Mouse (Mus musculus) kidney, embryonic 14.5 days (tissue): Measurements from ENCODE around the gene Tbc1d10c. TPM values are rescaled to one million over a fixed set of nuclear protein-coding genes. Genes with fewer than 3 reads are reported as not detected.
A peak's percentile ranks its signal among the peaks of the same experiment; 100 is the strongest.

Source experiments
- ATAC-seq: fragments of 200-750 bp; cut with Nextera tagmentation; 2 replicates; pipeline ENCODE4 v1.8.0; 2017; ENCODE audit warnings: moderate number of reproducible peaks, mild to moderate bottlenecking, moderate TSS enrichment, moderate library complexity; ENCODE audit not compliant: low FRiP score, low TSS enrichment
- H3K27ac ChIP-seq: fragments of 300-500 bp; sonication (generic); 2 replicates; pipeline ENCODE4 v1.5.1; 2014; ENCODE audit warnings: low read depth, mild to moderate bottlenecking, low read length, moderate library complexity, mixed read lengths
- H3K27me3 ChIP-seq: fragments of 300-500 bp; sonication (generic); 2 replicates; pipeline ENCODE4 v1.6.1; 2014; ENCODE audit warnings: mild to moderate bottlenecking, low read length; ENCODE audit not compliant: control insufficient read depth, insufficient read depth
- H3K36me3 ChIP-seq: fragments of 300-500 bp; sonication (generic); 2 replicates; pipeline ENCODE4 v1.6.1; 2014; ENCODE audit warnings: low read length, mixed read lengths; ENCODE audit not compliant: control insufficient read depth, insufficient read depth
- H3K4me1 ChIP-seq: fragments of 300-500 bp; sonication (generic); 2 replicates; pipeline ENCODE4 v1.6.1; 2014; ENCODE audit warnings: low read length, mixed read lengths; ENCODE audit not compliant: control insufficient read depth, insufficient read depth
- H3K4me2 ChIP-seq: fragments of 300-500 bp; sonication (generic); replicated peaks from 2 replicates; pipeline ENCODE4 v1.6.1; 2014; ENCODE audit warnings: low read depth, mild to moderate bottlenecking, low read length
- H3K4me3 ChIP-seq: fragments of 300-500 bp; sonication (generic); 2 replicates; pipeline ENCODE4 v1.5.1; 2014; ENCODE audit warnings: mild to moderate bottlenecking, low read length
- H3K9ac ChIP-seq: fragments of 300-500 bp; sonication (generic); 2 replicates; pipeline ENCODE4 v1.6.1; 2014; ENCODE audit warnings: low read depth, mild to moderate bottlenecking, low read length, moderate library complexity
- H3K9me3 ChIP-seq: fragments of 300-500 bp; sonication (generic); 2 replicates; pipeline ENCODE4 v1.6.1; 2016; ENCODE audit warnings: low read length; ENCODE audit not compliant: control insufficient read depth
- WGBS: fragments of 180-500 bp; shearing (Covaris S2); extraction: QIAGEN DNeasy Blood & Tissue Kit; methylation state at CpG from one replicate; pipeline ENCODE4 v1.1.7; 2014; 5-methylcytosine and 5-hydroxymethylcytosine counted together
- polyA plus RNA-seq: library from polyadenylated mRNA; unstranded; fragments of >200 nt; fragmentation: Nextera tagmentation; extraction: Ambion mirVana; gene quantifications from 2 replicates; pipeline ENCODE4 v1.2.1, GENCODE M21; 2014

Gene Tbc1d10c
- polyA plus RNA-seq, 1 experiment from 2014 or later: 3.2 TPM

- H3K4me3 ChIP-seq: no peak overlapping the region
- 91% methylated on average over 8 of the region's 8 CpGs for WGBS
- peak overlapping the region; percentile 13; the same call in 1 of the 2 replicates for H3K9ac ChIP-seq
- H3K36me3 ChIP-seq: peaks cover 48% of the 10 kb centered on the region
- H3K9me3 ChIP-seq: no peaks in the 10 kb centered on the region
- no peaks in the 10 kb centered on the region for H3K27me3 ChIP-seq
- no peak for ATAC-seq
- H3K4me2 ChIP-seq: no peak overlapping the region
- peaks cover 17% of the 10 kb centered on the region for H3K4me1 ChIP-seq
- H3K27ac ChIP-seq: no peak overlapping the region
Measured at GRCm38 (mm10) chr19:4152445-4153231, 38.4 kb downstream of the Tbc1d10c start.

GRCm38 (mm10) chr19:4151898-4152297 lies 39.2 kb downstream of the Tbc1d10c start:
- H3K9ac ChIP-seq: no peak overlapping the region
- H3K4me2 ChIP-seq: no peak overlapping the region
- H3K36me3 ChIP-seq: peaks cover 40% of the 10 kb centered on the region
- no peak for ATAC-seq
- 85% methylated on average over 5 of the region's 5 CpGs for WGBS
- H3K4me1 ChIP-seq: peaks cover 18% of the 10 kb centered on the region
- no peak overlapping the region for H3K27ac ChIP-seq
- no peak overlapping the region for H3K4me3 ChIP-seq
- H3K9me3 ChIP-seq: no peaks in the 10 kb centered on the region
- H3K27me3 ChIP-seq: no peaks in the 10 kb centered on the region

- H3K36me3 ChIP-seq: peaks cover 36% of the 10 kb centered on the region
- no peak overlapping the region for H3K27ac ChIP-seq
- H3K4me3 ChIP-seq: no peak overlapping the region
- ATAC-seq: no peak
- no peak overlapping the region for H3K9ac ChIP-seq
- 78% methylated on average over 5 of the region's 5 CpGs for WGBS
- H3K4me1 ChIP-seq: peaks cover 18% of the 10 kb centered on the region
- no peaks in the 10 kb centered on the region for H3K27me3 ChIP-seq
- no peaks in the 10 kb centered on the region for H3K9me3 ChIP-seq
- H3K4me2 ChIP-seq: no peak overlapping the region
Measured at GRCm38 (mm10) chr19:4151488-4151860, 39.6 kb downstream of the Tbc1d10c start.

GRCm38 (mm10) chr19:4150567-4151487 lies 40.3 kb downstream of the Tbc1d10c start:
- Histone ChIP-seq H3K36me3 (peaks cover 30% of the 10 kb centered on the region), H3K9ac (no peak overlapping the region), H3K4me2 (no peak overlapping the region), H3K4me1 (peaks cover 18% of the 10 kb centered on the region), H3K27ac (no peak overlapping the region), H3K9me3 (no peaks in the 10 kb centered on the region), H3K4me3 (no peak overlapping the region), H3K27me3 (no peaks in the 10 kb centered on the region)
- 85% methylated on average over 22 of the region's 22 CpGs for WGBS
- no peak for ATAC-seq

GRCm38 (mm10) chr19:4149764-4150461 lies 41.2 kb downstream of the Tbc1d10c start:
- Histone ChIP-seq H3K9ac (peak overlapping the region; percentile 68; the same call in 1 of the 2 replicates), H3K9me3 (no peaks in the 10 kb centered on the region), H3K27ac (no peak overlapping the region), H3K4me2 (peak overlapping the region; percentile 72), H3K4me3 (peak overlapping the region; percentile 86; the same call in 1 of the 2 replicates), H3K36me3 (peaks cover 28% of the 10 kb centered on the region), H3K4me1 (peaks cover 18% of the 10 kb centered on the region), H3K27me3 (no peaks in the 10 kb centered on the region)
- no peak for ATAC-seq
- 94% methylated on average over 17 of the region's 17 CpGs for WGBS

- Histone ChIP-seq H3K27me3 (no peaks in the 10 kb centered on the region), H3K4me3 (peak overlapping the region; percentile 86), H3K4me1 (peaks cover 17% of the 10 kb centered on the region), H3K9ac (peak overlapping the region; percentile 68; the same call in 1 of the 2 replicates), H3K9me3 (no peaks in the 10 kb centered on the region), H3K36me3 (peaks cover 28% of the 10 kb centered on the region), H3K4me2 (peak overlapping the region; percentile 72), H3K27ac (no peak overlapping the region)
- 81% methylated on average over 11 of the region's 11 CpGs for WGBS
- no peak for ATAC-seq
Measured at GRCm38 (mm10) chr19:4149283-4149682, 41.8 kb downstream of the Tbc1d10c start.

- 0 out of 2 replicates have a peak, but pooled peaks have one; percentile 16 for ATAC-seq
- Histone ChIP-seq H3K27me3 (no peaks in the 10 kb centered on the region), H3K4me1 (peaks cover 14% of the 10 kb centered on the region), H3K9me3 (no peaks in the 10 kb centered on the region), H3K9ac (peak overlapping the region; percentile 68), H3K36me3 (peaks cover 28% of the 10 kb centered on the region), H3K4me2 (peak overlapping the region; percentile 72), H3K27ac (peak overlapping the region; percentile 6; the same call in 1 of the 2 replicates), H3K4me3 (peak overlapping the region; percentile 86)
- WGBS: under 1% methylated on average over 8 of the region's 8 CpGs
Measured at GRCm38 (mm10) chr19:4148819-4149218, 42.3 kb downstream of the Tbc1d10c start.

- peaks cover 26% of the 10 kb centered on the region for H3K36me3 ChIP-seq
- H3K9ac ChIP-seq: peak within 1 kb of the TSS; percentile 68
- H3K4me1 ChIP-seq: peaks cover 14% of the 10 kb centered on the region
- H3K27ac ChIP-seq: peak within 1 kb of the TSS; percentile 6; the same call in 1 of the 2 replicates
- WGBS: 0% methylated on average over 32 of the region's 33 CpGs
- H3K27me3 ChIP-seq: no peaks in the 10 kb centered on the region
- no peaks in the 10 kb centered on the region for H3K9me3 ChIP-seq
- peak; percentile 95 for ATAC-seq
- peak within 1 kb of the TSS; percentile 86 for H3K4me3 ChIP-seq
- peak within 1 kb of the TSS; percentile 72 for H3K4me2 ChIP-seq
Measured at GRCm38 (mm10) chr19:4148491-4148806, 42.6 kb downstream of the Tbc1d10c start, which contains the start of gene Coro1b. Gene Coro1b (plus strand): TSS chr19:4148619.
